In genomic region chr5:137338663-137339289, GRCm38 (mm10) we compare ENCODE assay signal across 8 mouse cellular contexts. TPM values are rescaled to one million over a fixed set of nuclear protein-coding genes. Genes with fewer than 3 reads are reported as not detected.
DNase-seq lines count a peak whose midpoint lies in the region; ATAC-seq and TF ChIP-seq lines count a peak whose summit lies in the region.

No protein-coding gene starts in this region.

- WGBS in spleen, adult 2 months, result under 1% methylated on average over 11 of the region's 11 CpGs
- 4% methylated on average over 11 of the region's 11 CpGs for WGBS in embryonic facial prominence, embryonic 13.5 days
- 1% methylated on average over 11 of the region's 11 CpGs for WGBS in heart, embryonic 14.5 days
- 1% methylated on average over 11 of the region's 11 CpGs for WGBS in midbrain, embryonic 10.5 days

- DNase-seq in spleen, adult 2 months (ENCODE audit: low read depth in 1 of 2, low spot score in 2 of 2), result no peak
- DNase-seq in spleen, adult 12 weeks (ENCODE audit: low spot score), result no peak
- DNase-seq in kidney, postnatal 25 days, result peak; percentile 64 to 86
- DNase-seq in midbrain, embryonic 10.5 days (ENCODE audit: low spot score), result peak; percentile 42
- no peak for DNase-seq in layer of hippocampus, postnatal 14 days (ENCODE audit: low spot score in 2 of 2)
- DNase-seq in urinary bladder, postnatal 10 days (ENCODE audit: low spot score), result no peak

- H3K9ac ChIP-seq in embryonic facial prominence, embryonic 13.5 days, result peak overlapping the region; percentile 73
- H3K9ac ChIP-seq in heart, embryonic 14.5 days (ENCODE audit: low read length), result peak overlapping the region; percentile 81

- no peaks in the 10 kb centered on the region for H3K27me3 ChIP-seq in spleen, adult 2 months (ENCODE audit: control insufficient read depth, insufficient read depth, low read length)
- H3K27me3 ChIP-seq in embryonic facial prominence, embryonic 13.5 days, result no peaks in the 10 kb centered on the region
- no peaks in the 10 kb centered on the region for H3K27me3 ChIP-seq in heart, embryonic 14.5 days (ENCODE audit: control insufficient read depth, insufficient read depth, low read length)
- no peaks in the 10 kb centered on the region for H3K27me3 ChIP-seq in midbrain, embryonic 10.5 days (ENCODE audit: low read depth, poor library complexity, severe bottlenecking)

- peak overlapping the region; percentile 54 for H3K27ac ChIP-seq in spleen, adult 2 months (ENCODE audit: insufficient read depth, low read length)
- peak overlapping the region; percentile 90 for H3K27ac ChIP-seq in embryonic facial prominence, embryonic 13.5 days
- H3K27ac ChIP-seq in heart, embryonic 14.5 days (replicated peaks in 1 of 2; ENCODE audit: control insufficient read depth in 1 of 2, insufficient read depth in 1 of 2, low read depth in 2 of 2, low read length in 2 of 2), result peak overlapping the region; percentile 93 to 98
- peak overlapping the region; percentile 90 for H3K27ac ChIP-seq in midbrain, embryonic 10.5 days (replicated peaks)

- no peak for TF ChIP-seq POLR2A in spleen, adult 2 months (IDR thresholded peaks at IDR 0.05; ENCODE audit: low read depth, low read length)

- peak overlapping the region; percentile 58 for H3K4me3 ChIP-seq in spleen, adult 2 months (ENCODE audit: extremely low read depth, insufficient read depth, insufficient read length)
- peak overlapping the region; percentile 46 for H3K4me3 ChIP-seq in embryonic facial prominence, embryonic 13.5 days
- H3K4me3 ChIP-seq in heart, embryonic 14.5 days (ENCODE audit: control insufficient read depth in 1 of 2, insufficient read depth in 1 of 2, low read depth in 1 of 2, low read length in 2 of 2), result peak overlapping the region; percentile 50 to 53
- H3K4me3 ChIP-seq in midbrain, embryonic 10.5 days, result peak overlapping the region; percentile 57

- no peak for ATAC-seq in embryonic facial prominence, embryonic 13.5 days (ENCODE audit: insufficient number of reproducible peaks, insufficient read depth, low FRiP score, low TSS enrichment, low read depth)
- ATAC-seq in heart, embryonic 14.5 days (ENCODE audit: insufficient number of reproducible peaks, insufficient read depth, low FRiP score, low read depth), result peak; percentile 40; the same call in 1 of the 2 replicates

- no peak for TF ChIP-seq CTCF in spleen, adult 2 months (IDR thresholded peaks at IDR 0.05; ENCODE audit: extremely low read depth, insufficient read depth, insufficient read length, insufficient replicate concordance)

- H3K4me2 ChIP-seq in embryonic facial prominence, embryonic 13.5 days, result peak overlapping the region; percentile 75
- peak overlapping the region; percentile 86 for H3K4me2 ChIP-seq in heart, embryonic 14.5 days (ENCODE audit: low read length)

- H3K36me3 ChIP-seq in spleen, adult 2 months (ENCODE audit: control insufficient read depth, insufficient read depth, low read length), result no peaks in the 10 kb centered on the region
- no peaks in the 10 kb centered on the region for H3K36me3 ChIP-seq in embryonic facial prominence, embryonic 13.5 days
- no peaks in the 10 kb centered on the region for H3K36me3 ChIP-seq in heart, embryonic 14.5 days (ENCODE audit: control insufficient read depth, insufficient read depth, low read length)
- H3K36me3 ChIP-seq in midbrain, embryonic 10.5 days, result no peaks in the 10 kb centered on the region

- peaks cover 12% of the 10 kb centered on the region; the same call in 1 of the 2 replicates for H3K4me1 ChIP-seq in spleen, adult 2 months (ENCODE audit: control insufficient read depth, insufficient read depth, insufficient read length)
- peaks cover 20% of the 10 kb centered on the region for H3K4me1 ChIP-seq in embryonic facial prominence, embryonic 13.5 days
- H3K4me1 ChIP-seq in heart, embryonic 14.5 days (ENCODE audit: control insufficient read depth in 2 of 2, insufficient read depth in 2 of 2, low read length in 2 of 2), result peaks cover 16 to 20% of the 10 kb centered on the region in 2 experiments
- H3K4me1 ChIP-seq in midbrain, embryonic 10.5 days, result peaks cover 33% of the 10 kb centered on the region

- no peaks in the 10 kb centered on the region for H3K9me3 ChIP-seq in embryonic facial prominence, embryonic 13.5 days
- H3K9me3 ChIP-seq in heart, embryonic 14.5 days (ENCODE audit: control insufficient read depth, low read length), result no peaks in the 10 kb centered on the region
- H3K9me3 ChIP-seq in midbrain, embryonic 10.5 days (replicated peaks), result no peaks in the 10 kb centered on the region

RNA-seq across cellular contexts. Expression of gene Slc12a9, which starts 5.4 kb away (rescaled TPM):
- 25.8 and 29.7 TPM in 2 replicates for polyA plus RNA-seq in spleen, adult 2 months (2012; rRNA removed)
- polyA plus RNA-seq in embryonic facial prominence, embryonic 13.5 days (2015; fragmentation: Nextera tagmentation; extraction: Ambion mirVana), result 16.0 and 16.1 TPM in 2 replicates
- 5.3 and 5.7 TPM in 2 replicates for polyA plus RNA-seq in heart, embryonic 14.5 days (2014; fragmentation: Nextera tagmentation; extraction: Ambion mirVana)
- polyA plus RNA-seq in midbrain, embryonic 10.5 days (2016; fragmentation: Nextera tagmentation; extraction: Ambion mirVana), result 12.0 and 14.3 TPM in 2 replicates
- total RNA-seq in layer of hippocampus, postnatal 14 days (2021), result 10 to 100 TPM; 29.7 to 35.5 TPM

RNA-seq across cellular contexts. Expression of gene Ephb4, which starts 11.1 kb away (rescaled TPM):
- polyA plus RNA-seq in spleen, adult 2 months (2012; rRNA removed), result 13.5 and 14.8 TPM in 2 replicates
- polyA plus RNA-seq in embryonic facial prominence, embryonic 13.5 days (2015; fragmentation: Nextera tagmentation; extraction: Ambion mirVana), result 70.4 and 71.0 TPM in 2 replicates
- polyA plus RNA-seq in heart, embryonic 14.5 days (2014; fragmentation: Nextera tagmentation; extraction: Ambion mirVana), result 38.2 and 40.5 TPM in 2 replicates
- polyA plus RNA-seq in midbrain, embryonic 10.5 days (2016; fragmentation: Nextera tagmentation; extraction: Ambion mirVana), result 28.9 and 30.0 TPM in 2 replicates
- 1 to 10 TPM; 5.8 to 6.6 TPM for total RNA-seq in layer of hippocampus, postnatal 14 days (2021)

RNA-seq across cellular contexts. Expression of gene Trip6, which starts 24.6 kb away (rescaled TPM):
- 19.8 and 20.6 TPM in 2 replicates for polyA plus RNA-seq in spleen, adult 2 months (2012; rRNA removed)
- 106 TPM in 2 replicates for polyA plus RNA-seq in embryonic facial prominence, embryonic 13.5 days (2015; fragmentation: Nextera tagmentation; extraction: Ambion mirVana)
- polyA plus RNA-seq in heart, embryonic 14.5 days (2014; fragmentation: Nextera tagmentation; extraction: Ambion mirVana), result 32.3 and 38.9 TPM in 2 replicates
- polyA plus RNA-seq in midbrain, embryonic 10.5 days (2016; fragmentation: Nextera tagmentation; extraction: Ambion mirVana), result 61.0 and 61.1 TPM in 2 replicates
- total RNA-seq in layer of hippocampus, postnatal 14 days (2021), result 1 to 10 TPM; 4.6 to 6.0 TPM

RNA-seq across cellular contexts. Expression of gene Srrt, which starts 31.3 kb away (rescaled TPM):
- polyA plus RNA-seq in spleen, adult 2 months (2012; rRNA removed), result 172 and 175 TPM in 2 replicates
- polyA plus RNA-seq in embryonic facial prominence, embryonic 13.5 days (2015; fragmentation: Nextera tagmentation; extraction: Ambion mirVana), result 143 and 148 TPM in 2 replicates
- 58.6 and 69.9 TPM in 2 replicates for polyA plus RNA-seq in heart, embryonic 14.5 days (2014; fragmentation: Nextera tagmentation; extraction: Ambion mirVana)
- polyA plus RNA-seq in midbrain, embryonic 10.5 days (2016; fragmentation: Nextera tagmentation; extraction: Ambion mirVana), result 190 and 192 TPM in 2 replicates
- total RNA-seq in layer of hippocampus, postnatal 14 days (2021), result 100 to 1,000 TPM; 189 to 217 TPM

RNA-seq across cellular contexts. Expression of gene Ufsp1, which starts 44.3 kb away (rescaled TPM):
- polyA plus RNA-seq in spleen, adult 2 months (2012; rRNA removed), result 10.3 and 11.1 TPM in 2 replicates
- 5.4 and 5.6 TPM in 2 replicates for polyA plus RNA-seq in embryonic facial prominence, embryonic 13.5 days (2015; fragmentation: Nextera tagmentation; extraction: Ambion mirVana)
- polyA plus RNA-seq in heart, embryonic 14.5 days (2014; fragmentation: Nextera tagmentation; extraction: Ambion mirVana), result 7.1 and 7.4 TPM in 2 replicates
- 9.6 and 11.0 TPM in 2 replicates for polyA plus RNA-seq in midbrain, embryonic 10.5 days (2016; fragmentation: Nextera tagmentation; extraction: Ambion mirVana)
- total RNA-seq in layer of hippocampus, postnatal 14 days (2021), result 10 to 100 TPM; 18.0 to 19.9 TPM

Comparison
In these comparisons a context has a peak if more than half of its experiments do, and no peak if none do; other contexts are left out.
1. DNase-seq: peak in kidney, postnatal 25 days (2 of 2) and midbrain, embryonic 10.5 days (single experiment); none in spleen, adult 2 months (0 of 2), spleen, adult 12 weeks (single experiment), layer of hippocampus, postnatal 14 days (0 of 2) and urinary bladder, postnatal 10 days (single experiment).
2. Peak in every context shown above with its lines, with median percentiles within 50 percentile points of each other: H3K27ac ChIP-seq and H3K4me3 ChIP-seq.